Mouse (Mus musculus): Measurements from ENCODE around the gene Gm14403.
"Not testable (repeated sequence)": the region's sequence is repeated elsewhere in the genome, so short reads cannot be mapped to it uniquely, and the experiment has no call there.

DNA sequence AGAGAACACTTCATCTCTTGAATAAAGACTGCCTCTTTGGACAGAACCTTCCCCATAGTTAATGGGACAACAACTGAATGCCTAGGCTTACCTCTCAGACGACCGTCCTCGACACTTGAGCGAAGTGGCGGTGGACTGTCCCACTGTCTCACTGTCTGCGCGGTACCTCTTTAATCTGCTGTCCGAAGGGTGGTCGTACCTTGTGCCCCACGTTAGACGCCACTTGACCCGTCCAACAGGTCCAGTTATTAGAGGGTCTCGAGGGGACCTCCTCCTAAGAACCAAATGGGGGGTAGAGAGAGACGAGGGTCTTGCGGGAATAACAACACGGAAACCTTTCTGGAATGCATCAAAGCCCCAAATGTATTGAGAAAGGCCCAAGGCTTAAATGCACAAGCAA is 26.2 kb downstream of the Gm14403 start:
- TF ChIP-seq CTCF (IDR thresholded peaks at IDR 0.05; ENCODE audit: insufficient read depth, low read length); POLR2A (IDR thresholded peaks at IDR 0.05; ENCODE audit: borderline replicate concordance, extremely low read depth, low read depth, low read length): not testable (repeated sequence)
